Mouse (Mus musculus) adrenal gland, adult 10 weeks (tissue): ENCODE results near the gene Kansl1. TPM values are rescaled to one million over a fixed set of nuclear protein-coding genes. Genes with fewer than 3 reads are reported as not detected.

Experiments
- polyA plus RNA-seq: library from polyadenylated mRNA; stranded (reverse); fragments of 350-450 nt; fragmentation: Illumina TruSeq; extraction: RNeasy Lipid Tissue Mini Kit (QIAGEN cat#74804); gene quantifications from one replicate; pipeline ENCODE4 v1.2.3, GENCODE M21; 2014; ENCODE audit warnings: low read depth, low replicate concordance

Gene Kansl1
- polyA plus RNA-seq = 29.8 TPM

GRCm38 (mm10) chr11:104468751-104469268 is at the start of gene Kansl1:
Kansl1 (minus strand) TSS chr11:104468861.

Other genes with a start within 250 kb of the Kansl1 start
- gene Mapt, start 237.5 kb downstream of the Kansl1 start, polyA plus RNA-seq = 35.2 TPM
- gene Cdc27, start 81.8 kb upstream of the Kansl1 start, polyA plus RNA-seq = 162 TPM
- gene Myl4, start 81.8 kb upstream of the Kansl1 start, polyA plus RNA-seq = not detected
- 7.0 TPM for gene Itgb3, start 139.1 kb upstream of the Kansl1 start, polyA plus RNA-seq
- gene Gm11639, start 216.8 kb upstream of the Kansl1 start, polyA plus RNA-seq = 0.12 TPM